Mouse (Mus musculus) heart, embryonic 15.5 days (tissue): ENCODE measurements around the gene C530008M17Rik. TPM values are rescaled to one million over a fixed set of nuclear protein-coding genes. Genes with fewer than 3 reads are reported as not detected.

Experiments used
- ATAC-seq: fragments of 200-750 bp; cut with Nextera tagmentation; replicated peaks from 2 replicates; pipeline ENCODE4 v1.8.0; 2017; ENCODE audit warnings: low read depth, moderate TSS enrichment; ENCODE audit not compliant: insufficient number of reproducible peaks, insufficient read depth, low FRiP score
- H3K27ac ChIP-seq: fragments of 300-500 bp; sonication (generic); 2 replicates; pipeline ENCODE4 v1.5.1; 2015; ENCODE audit warnings: mild to moderate bottlenecking, inconsistent platforms
- H3K27me3 ChIP-seq: fragments of 300-500 bp; sonication (generic); 2 replicates; pipeline ENCODE4 v1.6.1; 2015; ENCODE audit warnings: inconsistent platforms
- H3K36me3 ChIP-seq: fragments of 300-500 bp; sonication (generic); 2 replicates; pipeline ENCODE4 v1.6.1; 2015; ENCODE audit warnings: mild to moderate bottlenecking, inconsistent platforms
- H3K4me1 ChIP-seq: fragments of 300-500 bp; sonication (generic); replicated peaks from 2 replicates; pipeline ENCODE4 v1.6.1; 2015; ENCODE audit warnings: inconsistent platforms
- H3K4me2 ChIP-seq: fragments of 300-500 bp; sonication (generic); 2 replicates; pipeline ENCODE4 v1.6.1; 2015; ENCODE audit warnings: inconsistent platforms, mild to moderate bottlenecking, moderate library complexity
- H3K4me3 ChIP-seq: fragments of 300-500 bp; sonication (generic); 2 replicates; pipeline ENCODE4 v1.5.1; 2015; ENCODE audit warnings: mild to moderate bottlenecking, inconsistent platforms
- H3K9ac ChIP-seq: fragments of 300-500 bp; sonication (generic); 2 replicates; pipeline ENCODE4 v1.6.1; 2015; ENCODE audit warnings: mild to moderate bottlenecking, inconsistent platforms
- H3K9me3 ChIP-seq: fragments of 300-500 bp; sonication (generic); replicated peaks from 2 replicates; pipeline ENCODE4 v1.6.1; 2016; ENCODE audit warnings: inconsistent platforms
- WGBS: fragments of 180-500 bp; shearing (Covaris S2); methylation state at CpG from one replicate; pipeline ENCODE4 v1.1.7; 2015; ENCODE audit warnings: mixed read lengths; 5-methylcytosine and 5-hydroxymethylcytosine counted together
- polyA plus RNA-seq: library from polyadenylated mRNA; unstranded; fragments of >200 nt; fragmentation: Nextera tagmentation; extraction: Ambion mirVana; gene quantifications from 2 replicates; pipeline ENCODE4 v1.2.1, GENCODE M21; 2015

C530008M17Rik gene
- polyA plus RNA-seq, 1 experiment from 2014 or later = 32.4 TPM

DNA sequence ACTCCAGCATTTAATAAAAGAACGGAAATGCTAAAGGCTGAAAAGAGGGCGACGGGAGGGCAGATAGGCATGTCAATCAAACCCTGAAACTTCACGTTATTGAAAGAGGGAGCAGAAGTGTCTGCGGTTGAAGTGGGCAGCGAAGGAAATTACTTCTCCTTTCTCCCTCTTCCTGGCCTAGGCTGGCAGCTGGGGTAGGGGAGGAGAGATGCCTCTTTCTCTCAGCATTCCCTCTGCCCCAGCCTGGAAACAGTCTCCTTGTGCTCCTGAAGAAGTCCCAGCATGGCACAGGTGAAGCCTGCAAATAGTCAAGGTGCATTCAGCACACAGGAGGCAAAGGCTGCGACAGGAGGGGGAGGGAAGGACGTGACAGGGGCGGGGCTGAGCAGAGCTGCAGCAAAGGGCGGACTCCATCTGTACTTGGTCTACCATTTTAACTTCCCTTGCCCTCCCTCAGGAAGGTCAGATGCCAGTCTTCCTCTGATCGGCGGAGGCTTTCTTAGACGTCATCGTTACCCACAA is 122.8 kb downstream of the C530008M17Rik start:
- no peaks in the 10 kb centered on the region for H3K4me1 ChIP-seq
- peak overlapping the region; percentile 36; the same call in 1 of the 2 replicates for H3K4me2 ChIP-seq
- H3K4me3 ChIP-seq = no peak overlapping the region
- no peaks in the 10 kb centered on the region for H3K36me3 ChIP-seq
- H3K9me3 ChIP-seq = no peaks in the 10 kb centered on the region
- H3K27ac ChIP-seq = no peak overlapping the region
- no peak for ATAC-seq
- no peaks in the 10 kb centered on the region for H3K27me3 ChIP-seq
- 50% methylated on average over 14 of the region's 14 CpGs for WGBS
- no peak overlapping the region for H3K9ac ChIP-seq

DNA sequence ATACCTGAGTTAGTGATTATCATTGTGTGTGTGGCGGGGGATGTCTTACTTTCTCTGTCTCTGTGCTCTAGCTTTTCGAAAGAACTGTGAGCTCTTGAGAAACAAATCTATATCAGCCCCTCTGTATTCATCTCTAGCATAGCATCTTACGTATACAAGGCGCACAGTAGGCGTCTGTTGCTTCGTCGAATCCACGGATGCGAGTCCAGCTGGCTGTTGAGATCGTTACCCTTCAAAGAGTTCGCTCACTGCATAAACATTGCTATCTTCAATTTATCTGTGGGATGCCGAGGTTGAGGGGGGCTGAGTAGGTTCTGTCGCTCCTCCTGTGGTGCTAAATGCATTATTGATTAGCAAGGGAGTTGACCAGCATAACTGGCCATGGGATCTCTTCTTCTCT is 125.6 kb downstream of the C530008M17Rik start:
- 62% methylated on average over 13 of the region's 13 CpGs for WGBS
- no peak for ATAC-seq
- Histone ChIP-seq H3K27ac (no peak overlapping the region), H3K27me3 (no peaks in the 10 kb centered on the region), H3K9ac (no peak overlapping the region), H3K9me3 (no peaks in the 10 kb centered on the region), H3K4me1 (no peaks in the 10 kb centered on the region), H3K36me3 (no peaks in the 10 kb centered on the region), H3K4me3 (no peak overlapping the region), H3K4me2 (no peak overlapping the region)

DNA sequence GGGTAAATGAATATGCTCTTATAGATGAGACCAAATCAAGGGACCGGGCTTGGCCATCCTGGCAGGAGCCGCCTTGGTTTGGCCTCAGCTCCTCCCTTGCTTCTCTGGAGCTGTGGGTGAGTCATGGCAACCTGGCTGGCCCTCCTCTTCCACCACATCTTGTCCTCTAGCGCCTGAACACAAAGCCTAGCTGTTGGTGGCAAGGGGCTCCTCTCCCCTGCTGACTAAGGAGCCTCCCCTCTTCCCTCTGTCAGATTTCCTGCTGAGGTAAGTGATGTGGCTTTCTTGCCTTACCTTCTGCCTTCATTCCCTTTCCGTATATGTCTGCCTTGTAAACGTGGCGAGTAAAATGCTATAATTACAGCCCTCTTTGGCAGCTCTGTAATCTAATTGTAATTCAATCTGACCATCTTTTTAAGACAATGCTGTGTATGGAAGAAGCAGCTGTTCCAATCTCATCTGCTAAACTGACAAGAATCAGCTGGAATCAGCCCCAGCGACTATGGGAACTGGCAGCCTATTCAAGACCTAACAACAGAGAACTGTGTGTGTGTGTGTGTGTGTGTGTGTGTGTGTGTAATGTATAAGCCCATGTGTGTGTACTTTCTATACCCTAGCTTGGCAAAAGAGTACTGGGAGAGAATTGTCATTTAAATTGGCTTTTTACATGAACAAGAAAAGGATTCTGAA is 126.2 kb downstream of the C530008M17Rik start:
- H3K36me3 ChIP-seq = no peaks in the 10 kb centered on the region
- H3K4me2 ChIP-seq = no peak overlapping the region
- no peaks in the 10 kb centered on the region for H3K9me3 ChIP-seq
- no peaks in the 10 kb centered on the region for H3K4me1 ChIP-seq
- no peaks in the 10 kb centered on the region for H3K27me3 ChIP-seq
- H3K9ac ChIP-seq = no peak overlapping the region
- H3K27ac ChIP-seq = no peak overlapping the region
- WGBS = 51% methylated on average over 7 of the region's 7 CpGs
- ATAC-seq = no peak
- H3K4me3 ChIP-seq = no peak overlapping the region

DNA sequence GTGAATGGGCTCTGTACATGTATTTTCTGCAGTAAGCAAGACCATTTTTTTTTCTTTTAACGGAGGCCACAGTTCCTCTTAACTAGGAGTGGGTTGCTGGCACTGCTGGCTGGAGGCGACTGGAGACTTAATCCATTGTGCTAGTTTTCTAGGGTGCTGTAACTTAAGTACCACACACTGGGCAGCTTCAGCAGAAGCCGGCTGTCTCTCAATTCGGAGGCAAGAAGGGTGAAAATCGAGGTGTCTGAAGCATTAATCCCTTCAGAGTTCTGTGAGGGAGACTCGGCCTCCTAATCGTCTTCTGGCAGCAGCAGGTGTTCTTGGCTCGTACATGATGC is 126.8 kb downstream of the C530008M17Rik start:
- Histone ChIP-seq H3K4me2 (no peak overlapping the region), H3K27ac (no peak overlapping the region), H3K27me3 (no peaks in the 10 kb centered on the region), H3K4me3 (no peak overlapping the region), H3K9me3 (no peaks in the 10 kb centered on the region), H3K9ac (no peak overlapping the region), H3K36me3 (no peaks in the 10 kb centered on the region), H3K4me1 (no peaks in the 10 kb centered on the region)
- ATAC-seq = no peak
- 72% methylated on average over 8 of the region's 8 CpGs for WGBS

DNA sequence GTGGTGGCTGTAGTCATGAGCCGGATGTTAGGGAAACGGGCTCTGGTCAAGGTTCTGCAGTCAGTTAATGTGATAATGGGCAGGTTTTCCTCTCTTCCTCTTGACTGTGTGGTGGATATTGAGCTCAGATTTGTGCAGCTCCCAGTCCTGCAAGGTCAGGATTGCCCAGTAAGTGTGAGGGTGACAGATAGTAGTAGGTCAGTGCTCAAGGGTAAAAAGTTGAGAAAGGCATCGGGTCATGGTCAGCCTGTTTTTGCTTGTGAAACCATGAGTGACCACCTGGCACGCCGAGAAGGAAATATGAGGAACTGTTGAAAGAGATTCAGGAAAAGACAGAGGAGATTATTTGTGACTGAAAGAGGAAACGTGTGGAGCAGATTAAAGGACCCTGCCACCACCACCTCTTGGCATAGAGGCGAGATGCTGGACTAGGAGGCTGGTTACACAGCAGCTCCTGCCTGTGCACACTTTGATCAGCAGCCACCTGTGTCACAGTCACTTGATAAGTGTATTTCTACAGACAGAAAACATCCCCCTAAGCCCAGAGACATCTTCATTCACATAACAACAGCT is 127.9 kb downstream of the C530008M17Rik start:
- no peak for ATAC-seq
- no peaks in the 10 kb centered on the region for H3K27me3 ChIP-seq
- no peaks in the 10 kb centered on the region for H3K4me1 ChIP-seq
- no peak overlapping the region for H3K4me3 ChIP-seq
- no peaks in the 10 kb centered on the region for H3K9me3 ChIP-seq
- no peaks in the 10 kb centered on the region for H3K36me3 ChIP-seq
- H3K4me2 ChIP-seq = no peak overlapping the region
- H3K9ac ChIP-seq = no peak overlapping the region
- WGBS = 65% methylated on average over 7 of the region's 7 CpGs
- no peak overlapping the region for H3K27ac ChIP-seq

DNA sequence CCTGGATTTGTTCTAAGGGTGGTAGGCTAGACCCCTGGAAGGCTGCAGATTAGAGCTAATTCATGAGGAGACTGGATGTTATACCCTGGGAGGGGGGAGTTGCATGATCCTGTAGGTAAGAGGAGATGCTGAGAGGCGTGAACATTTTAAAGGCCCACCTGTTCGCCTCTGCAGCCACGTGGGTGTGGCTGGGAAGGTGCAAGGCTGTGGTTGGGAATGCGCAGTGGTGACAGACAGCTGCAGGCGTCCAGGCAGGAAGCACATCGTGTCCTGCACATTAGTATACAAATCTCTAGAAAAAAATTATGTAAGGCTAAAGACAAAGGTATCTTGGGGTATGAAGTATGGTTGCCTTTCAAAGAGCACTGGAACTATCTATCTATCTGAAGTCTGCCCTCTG is 128.7 kb downstream of the C530008M17Rik start:
- Histone ChIP-seq H3K4me2 (no peak overlapping the region), H3K36me3 (no peaks in the 10 kb centered on the region), H3K27me3 (no peaks in the 10 kb centered on the region), H3K4me1 (no peaks in the 10 kb centered on the region), H3K9me3 (no peaks in the 10 kb centered on the region), H3K27ac (no peak overlapping the region), H3K4me3 (no peak overlapping the region), H3K9ac (no peak overlapping the region)
- ATAC-seq = no peak
- WGBS = 69% methylated on average over 6 of the region's 6 CpGs

DNA sequence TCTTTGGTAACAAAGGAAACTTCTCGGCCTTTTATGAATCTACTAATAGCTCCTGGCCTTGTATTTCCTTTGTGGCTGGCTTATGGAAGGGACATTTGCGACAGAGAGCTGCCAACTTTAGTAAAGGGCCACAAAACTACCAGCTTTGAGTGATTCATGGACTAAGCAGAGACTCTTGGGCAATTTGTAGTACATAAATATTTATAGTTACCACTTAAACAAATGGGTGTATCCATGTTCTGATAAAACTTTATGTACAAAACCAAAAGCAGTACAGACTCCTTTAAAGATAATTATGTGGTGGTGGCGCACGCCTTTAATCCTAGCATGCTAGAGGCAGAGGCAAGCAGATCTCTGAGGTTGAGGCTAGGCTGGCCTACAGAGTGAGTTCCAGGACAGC is 133.6 kb downstream of the C530008M17Rik start:
- Histone ChIP-seq H3K4me1 (no peaks in the 10 kb centered on the region), H3K4me2 (no peak overlapping the region), H3K36me3 (no peaks in the 10 kb centered on the region), H3K27me3 (no peaks in the 10 kb centered on the region), H3K9ac (no peak overlapping the region), H3K4me3 (no peak overlapping the region), H3K27ac (no peak overlapping the region), H3K9me3 (no peaks in the 10 kb centered on the region)
- WGBS = 83% methylated on average over 4 of the region's 4 CpGs
- no peak for ATAC-seq

DNA sequence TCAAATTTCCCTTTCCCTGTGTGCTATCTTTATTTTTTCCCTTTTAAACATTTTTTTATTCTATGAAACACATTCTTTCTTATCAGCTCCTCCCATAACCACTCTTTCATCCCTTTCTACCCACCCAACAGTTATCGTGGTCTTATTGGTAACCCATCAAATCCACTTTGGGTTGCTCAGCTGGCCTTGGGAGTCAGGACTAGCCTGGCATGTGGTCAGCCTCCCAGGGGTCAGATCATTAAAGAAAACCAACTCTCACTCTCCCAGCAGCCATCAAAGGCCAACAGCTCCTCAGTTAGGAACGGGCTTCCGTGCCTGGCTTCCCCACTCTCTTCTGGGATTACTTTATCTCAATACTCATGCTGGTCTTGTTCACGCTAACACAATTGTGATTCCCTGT is 135.0 kb downstream of the C530008M17Rik start:
- H3K4me3 ChIP-seq = no peak overlapping the region
- H3K4me1 ChIP-seq = no peaks in the 10 kb centered on the region
- no peaks in the 10 kb centered on the region for H3K36me3 ChIP-seq
- H3K27me3 ChIP-seq = no peaks in the 10 kb centered on the region
- H3K27ac ChIP-seq = no peak overlapping the region
- no peak overlapping the region for H3K4me2 ChIP-seq
- no peak overlapping the region for H3K9ac ChIP-seq
- 55% methylated on average over 4 of the region's 4 CpGs for WGBS
- no peaks in the 10 kb centered on the region for H3K9me3 ChIP-seq
- ATAC-seq = no peak

DNA sequence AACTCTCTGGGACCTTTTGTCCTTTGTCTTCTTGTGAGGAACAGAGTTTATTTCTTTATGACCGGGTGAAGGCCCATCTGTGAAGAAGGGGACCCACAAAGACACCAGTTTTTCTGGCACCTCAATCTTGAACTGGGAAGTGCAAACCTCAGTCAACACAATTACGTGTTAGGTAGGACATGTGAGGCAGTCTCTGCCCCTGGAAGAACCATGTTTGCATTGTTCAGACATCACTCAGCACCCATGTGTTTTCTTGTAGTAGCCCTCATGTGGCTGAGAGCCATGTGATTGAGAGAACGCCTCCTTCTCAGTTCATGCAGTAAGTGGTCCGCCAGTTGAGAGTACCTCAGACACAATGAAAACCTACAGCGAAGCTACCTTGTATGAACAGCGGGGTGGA is 136.4 kb downstream of the C530008M17Rik start:
- H3K27ac ChIP-seq = no peak overlapping the region
- 84% methylated on average over 6 of the region's 6 CpGs for WGBS

DNA sequence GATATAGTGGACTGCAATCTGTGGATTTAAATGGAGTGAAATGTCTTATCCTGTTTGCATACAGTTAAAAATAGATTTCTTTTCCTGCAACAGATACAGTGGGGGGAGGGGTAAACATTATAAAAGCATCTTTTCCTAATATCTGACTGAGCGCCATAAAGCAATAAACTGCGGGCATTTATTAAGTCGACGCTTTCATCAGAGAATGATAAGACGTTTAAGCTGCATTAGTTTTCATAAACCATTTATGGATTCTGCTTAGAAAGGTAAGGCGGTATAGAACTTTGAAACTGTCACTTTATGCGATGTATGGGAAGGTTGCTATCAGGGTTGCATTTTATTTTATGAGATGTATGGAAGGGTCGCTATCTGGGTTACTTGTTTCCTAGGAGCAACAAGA is 141.7 kb downstream of the C530008M17Rik start:
- Histone ChIP-seq H3K4me3 (no peak overlapping the region), H3K27ac (no peak overlapping the region), H3K9me3 (no peaks in the 10 kb centered on the region), H3K9ac (no peak overlapping the region), H3K4me1 (peaks cover 9% of the 10 kb centered on the region; the same call in 1 of the 2 replicates), H3K4me2 (no peak overlapping the region), H3K27me3 (no peaks in the 10 kb centered on the region), H3K36me3 (no peaks in the 10 kb centered on the region)
- 85% methylated on average over 8 of the region's 8 CpGs for WGBS
- ATAC-seq = no peak

More for the DNA sequence above, 136.4 kb downstream of the C530008M17Rik start:
- Histone ChIP-seq H3K36me3 (no peaks in the 10 kb centered on the region), H3K27me3 (no peaks in the 10 kb centered on the region), H3K4me3 (no peak overlapping the region), H3K4me1 (peaks cover under 1% of the 10 kb centered on the region; the same call in 1 of the 2 replicates), H3K9me3 (no peaks in the 10 kb centered on the region), H3K9ac (no peak overlapping the region), H3K4me2 (no peak overlapping the region)
- no peak for ATAC-seq

DNA sequence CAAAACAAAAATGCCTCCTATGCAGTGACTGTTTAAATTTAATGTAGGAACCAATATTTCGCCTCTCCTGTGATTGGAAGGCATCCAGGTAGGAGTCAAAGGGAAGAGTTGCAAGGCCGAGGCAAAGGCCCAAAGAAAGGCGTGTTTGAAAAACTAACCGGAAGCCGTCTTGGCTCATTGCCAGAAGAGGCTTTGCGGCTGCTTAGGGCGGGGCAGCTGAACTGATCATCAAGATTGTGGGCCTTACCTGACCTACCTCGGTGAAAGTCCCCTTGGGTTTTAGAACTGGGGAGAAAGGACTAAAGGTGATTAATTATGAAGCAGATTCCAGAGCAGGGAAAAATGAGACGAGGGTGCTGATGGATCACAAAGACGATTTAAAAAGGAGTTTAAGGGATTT is 143.2 kb downstream of the C530008M17Rik start:
- WGBS = 63% methylated on average over 10 of the region's 10 CpGs

DNA sequence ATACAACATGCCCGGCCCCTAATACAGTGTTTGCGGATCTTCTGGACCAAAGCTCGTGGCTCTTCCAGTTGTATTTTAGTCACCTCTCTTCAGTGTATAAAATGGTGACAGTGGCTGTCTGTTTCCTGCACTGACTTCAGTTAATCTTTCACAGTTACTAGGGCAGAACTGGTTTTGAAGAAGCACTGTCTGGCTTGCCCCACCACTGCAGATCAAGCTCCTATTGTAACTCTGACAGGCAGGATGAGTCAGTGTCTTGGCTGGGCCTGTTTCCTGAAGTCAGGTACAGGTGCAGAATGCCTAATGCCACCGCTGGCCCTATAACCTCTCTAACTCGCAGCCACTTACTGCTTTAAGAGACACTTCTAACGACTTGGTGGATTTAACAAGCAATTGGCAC is 152.7 kb downstream of the C530008M17Rik start:
- Histone ChIP-seq H3K9ac (no peak overlapping the region), H3K9me3 (no peaks in the 10 kb centered on the region), H3K4me2 (no peak overlapping the region), H3K4me1 (peaks cover 17% of the 10 kb centered on the region), H3K27ac (no peak overlapping the region), H3K36me3 (no peaks in the 10 kb centered on the region), H3K27me3 (no peaks in the 10 kb centered on the region), H3K4me3 (no peak overlapping the region)
- WGBS = 87% methylated on average over 6 of the region's 6 CpGs
- ATAC-seq = no peak

More for the DNA sequence above, 143.2 kb downstream of the C530008M17Rik start:
- no peak overlapping the region for H3K9ac ChIP-seq
- no peak for ATAC-seq
- no peak overlapping the region for H3K4me3 ChIP-seq
- H3K4me2 ChIP-seq = no peak overlapping the region
- no peaks in the 10 kb centered on the region for H3K36me3 ChIP-seq
- no peaks in the 10 kb centered on the region for H3K27me3 ChIP-seq
- H3K4me1 ChIP-seq = peaks cover 9% of the 10 kb centered on the region; the same call in 1 of the 2 replicates
- H3K27ac ChIP-seq = no peak overlapping the region
- H3K9me3 ChIP-seq = no peaks in the 10 kb centered on the region
